In the genomic region with DNA sequence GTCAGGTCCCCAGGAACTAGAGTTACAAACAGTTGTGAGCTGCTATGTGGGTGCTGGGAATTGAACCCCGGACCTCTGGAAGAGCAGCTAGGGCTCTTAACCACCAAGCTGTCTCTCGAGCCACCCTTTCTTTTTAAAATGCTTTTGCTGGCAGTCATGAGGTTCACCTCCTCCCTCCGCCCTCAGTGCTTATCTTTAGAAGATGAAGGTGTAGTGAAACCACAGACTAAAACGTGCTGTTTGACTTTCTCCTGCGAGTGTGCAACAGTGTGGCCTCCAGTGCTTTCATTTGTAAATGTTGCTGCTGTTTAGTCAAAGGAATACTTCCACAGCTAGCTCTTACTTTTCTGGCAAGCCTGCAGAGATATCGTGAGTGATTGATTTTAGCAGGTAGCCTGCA, we compare ENCODE assay signal across 15 mouse cellular contexts. TPM values are rescaled to one million over a fixed set of nuclear protein-coding genes. Genes with fewer than 3 reads are reported as not detected.
DNase-seq lines count a peak whose midpoint lies in the region; ATAC-seq lines count a peak whose summit lies in the region.
"Had no signal": no experiment of that assay in that cellular context is flagged by ENCODE, and none has a peak within 500 bp of the region (broad histone marks: within the 10 kb centered on the region; RNA-seq: fewer than 3 reads in every experiment).

No protein-coding gene starts in this region.

- 0 out of 2 replicates have a peak overlapping the region, but pooled peaks have one; percentile 3 for H3K27ac ChIP-seq in stomach, embryonic 16.5 days (ENCODE audit: low read length)
- H3K27ac ChIP-seq in forebrain, embryonic 16.5 days (ENCODE audit: low read length), result no peak overlapping the region
- no peak overlapping the region for H3K27ac ChIP-seq in forebrain, embryonic 15.5 days (replicated peaks)
- H3K27ac ChIP-seq: kidney, postnatal 0 days; midbrain, embryonic 13.5 days had no signal

- no peaks in the 10 kb centered on the region for H3K9me3 ChIP-seq in stomach, embryonic 16.5 days (replicated peaks; ENCODE audit: control insufficient read depth, low read length)
- no peaks in the 10 kb centered on the region for H3K9me3 ChIP-seq in forebrain, embryonic 16.5 days (ENCODE audit: control insufficient read depth, low read length)
- H3K9me3 ChIP-seq in forebrain, embryonic 15.5 days, result no peaks in the 10 kb centered on the region
- H3K9me3 ChIP-seq: midbrain, embryonic 13.5 days had no signal

- ATAC-seq in inflammation-experienced regulatory T-cells, adult 6 months, result peak; percentile 87
- ATAC-seq in stomach, embryonic 16.5 days (ENCODE audit: insufficient read depth, low FRiP score), result peak; percentile 16; the same call in 1 of the 2 replicates
- ATAC-seq in forebrain, embryonic 16.5 days, result no peak
- no peak for ATAC-seq in forebrain, embryonic 15.5 days (replicated peaks)
- ATAC-seq: midbrain, embryonic 13.5 days had no signal

- H3K4me1 ChIP-seq in stomach, embryonic 16.5 days (ENCODE audit: control insufficient read depth, insufficient read depth, low read length), result peaks cover 8% of the 10 kb centered on the region
- peaks cover 15% of the 10 kb centered on the region for H3K4me1 ChIP-seq in forebrain, embryonic 16.5 days (replicated peaks; ENCODE audit: control insufficient read depth, insufficient read depth, low read length)
- H3K4me1 ChIP-seq in forebrain, embryonic 15.5 days, result peaks cover 17% of the 10 kb centered on the region

- H3K9ac ChIP-seq in stomach, embryonic 16.5 days (ENCODE audit: low read length), result no peak overlapping the region
- H3K9ac ChIP-seq in forebrain, embryonic 16.5 days (replicated peaks; ENCODE audit: low read depth, low read length), result no peak overlapping the region
- H3K9ac ChIP-seq in forebrain, embryonic 15.5 days (replicated peaks), result no peak overlapping the region
- H3K9ac ChIP-seq: midbrain, embryonic 13.5 days had no signal

- WGBS in stomach, embryonic 16.5 days, result 45% methylated on average over 6 of the region's 6 CpGs
- 79% methylated on average over 6 of the region's 6 CpGs for WGBS in forebrain, embryonic 16.5 days
- 75% methylated on average over 6 of the region's 6 CpGs for WGBS in forebrain, embryonic 15.5 days

- peak; percentile 28 for DNase-seq in lung, postnatal 25 days (ENCODE audit: low spot score)
- DNase-seq in lung, postnatal 36 days, result no peak
- DNase-seq in right cerebral cortex, postnatal 14 days, result no peak
- no peak for DNase-seq in ovary, postnatal 36 days (ENCODE audit: low spot score)
- DNase-seq: cerebellum, adult 18-20 months; heart, adult 18-20 months; heart, postnatal 4 days; layer of hippocampus, adult 9-11 months; retina, postnatal 1 day had no signal

- peaks cover 4% of the 10 kb centered on the region; the same call in 1 of the 2 replicates for H3K36me3 ChIP-seq in stomach, embryonic 16.5 days (ENCODE audit: control insufficient read depth, insufficient read depth, low read length)
- H3K36me3 ChIP-seq in forebrain, embryonic 16.5 days (ENCODE audit: control insufficient read depth, insufficient read depth), result 0 out of 2 replicates have a peak, but pooled peaks cover 2% of the 10 kb centered on the region
- 0 out of 2 replicates have a peak, but pooled peaks cover 2% of the 10 kb centered on the region for H3K36me3 ChIP-seq in forebrain, embryonic 15.5 days

- no peak overlapping the region for H3K4me2 ChIP-seq in stomach, embryonic 16.5 days (ENCODE audit: low read depth, low read length)
- H3K4me2 ChIP-seq in forebrain, embryonic 16.5 days (ENCODE audit: low read length), result no peak overlapping the region
- H3K4me2 ChIP-seq in forebrain, embryonic 15.5 days (replicated peaks), result no peak overlapping the region
- H3K4me2 ChIP-seq: midbrain, embryonic 13.5 days had no signal

- H3K27me3 ChIP-seq in stomach, embryonic 16.5 days (ENCODE audit: control insufficient read depth, insufficient read depth, low read length), result no peaks in the 10 kb centered on the region
- no peaks in the 10 kb centered on the region for H3K27me3 ChIP-seq in forebrain, embryonic 16.5 days (replicated peaks; ENCODE audit: control insufficient read depth, insufficient read depth, low read length)
- no peaks in the 10 kb centered on the region for H3K27me3 ChIP-seq in forebrain, embryonic 15.5 days
- H3K27me3 ChIP-seq: midbrain, embryonic 13.5 days had no signal

- no peak overlapping the region for H3K4me3 ChIP-seq in stomach, embryonic 16.5 days (replicated peaks; ENCODE audit: low read length)
- H3K4me3 ChIP-seq in forebrain, embryonic 16.5 days (replicated peaks; ENCODE audit: low read length), result no peak overlapping the region
- H3K4me3 ChIP-seq in forebrain, embryonic 15.5 days, result no peak overlapping the region
- H3K4me3 ChIP-seq: midbrain, embryonic 13.5 days had no signal

RNA-seq across cellular contexts. Expression of a gene that starts 32.5 kb away (rescaled TPM):
- 10 to 100 TPM; 10.6 to 16.1 (median 16.0) TPM for polyA plus RNA-seq in inflammation-experienced regulatory T-cells, adult 6 months (2017; shearing (Covaris generic))
- 16.6 and 18.8 TPM in 2 replicates for polyA plus RNA-seq in stomach, embryonic 16.5 days (2015; fragmentation: Nextera tagmentation; extraction: Ambion mirVana)
- 32.4 and 34.0 TPM in 2 replicates for polyA plus RNA-seq in forebrain, embryonic 16.5 days (2015; fragmentation: Nextera tagmentation; extraction: Ambion mirVana)
- 29.9 and 32.1 TPM in 2 replicates for polyA plus RNA-seq in forebrain, embryonic 15.5 days (2015; fragmentation: Nextera tagmentation; extraction: Ambion mirVana)

RNA-seq across cellular contexts. Expression of a gene that starts 32.6 kb away (rescaled TPM):
- 10 to 100 TPM; 23.8 to 31.8 (median 27.3) TPM for polyA plus RNA-seq in inflammation-experienced regulatory T-cells, adult 6 months (2017; shearing (Covaris generic))
- polyA plus RNA-seq in stomach, embryonic 16.5 days (2015; fragmentation: Nextera tagmentation; extraction: Ambion mirVana), result 25.8 and 31.0 TPM in 2 replicates
- polyA plus RNA-seq in forebrain, embryonic 16.5 days (2015; fragmentation: Nextera tagmentation; extraction: Ambion mirVana), result 45.5 and 52.0 TPM in 2 replicates
- polyA plus RNA-seq in forebrain, embryonic 15.5 days (2015; fragmentation: Nextera tagmentation; extraction: Ambion mirVana), result 37.9 and 39.4 TPM in 2 replicates

Comparison
In these comparisons a context has a peak if more than half of its experiments do, and no peak if none do; other contexts are left out.
1. ATAC-seq: peak in inflammation-experienced regulatory T-cells, adult 6 months (single experiment) and stomach, embryonic 16.5 days (single experiment); none in forebrain, embryonic 16.5 days (single experiment) and forebrain, embryonic 15.5 days (single experiment).